Mouse (Mus musculus) testis, adult 2 months (tissue): ENCODE results near the gene Axin1.
A peak's percentile ranks its signal among the peaks of the same experiment; 100 is the strongest.

Source experiments
- CTCF ChIP-seq: fragments of 200-500 bp; IDR thresholded peaks from 2 replicates; pipeline ENCODE4 v1.5.1; 2012; ENCODE audit warnings: low read depth, mild to moderate bottlenecking, inconsistent platforms, low read length, moderate library complexity; ENCODE audit not compliant: control insufficient read depth, insufficient read depth, insufficient replicate concordance
- POLR2A ChIP-seq: fragments of 200-500 bp; IDR thresholded peaks from 2 replicates; pipeline ENCODE4 v1.6.1; 2012; ENCODE audit warnings: low read depth, mild to moderate bottlenecking, inconsistent platforms, low read length, moderate library complexity; ENCODE audit not compliant: control insufficient read depth

GRCm38 (mm10) chr17:26123267-26123684 lies 15.2 kb upstream of the Axin1 start, which contains the start of gene Mrpl28:
- TF ChIP-seq POLR2A (peak; percentile 90), CTCF (no peak)
